Comparison of ENCODE assay signal across 14 mouse cellular contexts in the genomic region with DNA sequence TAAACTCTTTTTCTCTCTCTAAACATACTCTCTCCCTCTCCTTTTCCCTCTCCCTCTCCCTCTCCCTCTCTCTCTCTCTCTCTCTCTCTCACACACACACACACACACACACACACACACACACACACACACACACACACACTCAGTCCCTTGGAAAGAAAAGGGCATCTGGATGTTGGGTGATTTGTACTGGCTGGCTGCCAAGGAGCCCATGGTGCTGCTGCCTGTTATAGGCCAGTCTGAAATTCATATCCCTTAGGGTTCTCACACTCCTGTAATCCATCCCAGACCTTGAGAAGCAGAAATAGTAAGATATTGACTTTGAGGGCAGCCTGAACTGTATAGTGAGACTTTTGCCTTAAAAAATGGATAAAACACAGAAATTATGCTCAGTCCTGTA. TPM values are rescaled to one million over a fixed set of nuclear protein-coding genes. Genes with fewer than 3 reads are reported as not detected.
A peak's percentile ranks its signal among the peaks of the same experiment; 100 is the strongest.
DNase-seq lines count a peak whose midpoint lies in the region; ATAC-seq and TF ChIP-seq lines count a peak whose summit lies in the region.
"Had no signal": no experiment of that assay in that cellular context is flagged by ENCODE, and none has a peak within 500 bp of the region (broad histone marks: within the 10 kb centered on the region; RNA-seq: fewer than 3 reads in every experiment).

No protein-coding gene starts in this region.

- H3K27me3 ChIP-seq in heart, postnatal 0 days (ENCODE audit: control insufficient read depth, insufficient read depth, low read length): no peaks in the 10 kb centered on the region
- H3K27me3 ChIP-seq in neural tube, embryonic 11.5 days (ENCODE audit: control insufficient read depth, insufficient read depth, low read length): no peaks in the 10 kb centered on the region
- H3K27me3 ChIP-seq in hindbrain, embryonic 15.5 days: no peaks in the 10 kb centered on the region
- H3K27me3 ChIP-seq: neural tube, embryonic 13.5 days; Patski had no signal

- ATAC-seq in heart, postnatal 0 days (ENCODE audit: insufficient read depth, low read depth): no peak
- no peak for ATAC-seq in neural tube, embryonic 11.5 days (ENCODE audit: insufficient read depth, low FRiP score, low TSS enrichment)
- ATAC-seq in hindbrain, embryonic 15.5 days (ENCODE audit: low FRiP score, low read depth): no peak
- ATAC-seq: intestine, embryonic 16.5 days; liver, postnatal 0 days; Patski had no signal

- H3K4me1 ChIP-seq in heart, postnatal 0 days (ENCODE audit: control insufficient read depth, insufficient read depth): no peaks in the 10 kb centered on the region
- H3K4me1 ChIP-seq in neural tube, embryonic 11.5 days (ENCODE audit: control insufficient read depth, insufficient read depth, low read length): no peaks in the 10 kb centered on the region
- H3K4me1 ChIP-seq in hindbrain, embryonic 15.5 days (replicated peaks): peaks cover 17% of the 10 kb centered on the region

- H3K4me3 ChIP-seq in heart, postnatal 0 days (ENCODE audit: low read depth, low read length): no peak overlapping the region
- H3K4me3 ChIP-seq in neural tube, embryonic 11.5 days (ENCODE audit: low read depth, low read length): no peak overlapping the region
- H3K4me3 ChIP-seq in hindbrain, embryonic 15.5 days: no peak overlapping the region
- H3K4me3 ChIP-seq: neural tube, embryonic 13.5 days had no signal

- DNase-seq in adrenal gland, adult (ENCODE audit: inconsistent age in 2 of 2, low spot score in 1 of 2): peak; percentile 45 to 48
- DNase-seq in adrenal gland, adult 18-20 months (ENCODE audit: low spot score in 2 of 2): no peak
- peak; percentile 31 for DNase-seq in heart, postnatal 0 days (ENCODE audit: low spot score)
- no peak for DNase-seq in heart, postnatal 25 days (ENCODE audit: low spot score)
- DNase-seq in neural tube, embryonic 11.5 days (ENCODE audit: low spot score): peak; percentile 54
- DNase-seq in neural tube, embryonic 10.5 days (ENCODE audit: extremely low spot score, low spot score): no peak
- no peak for DNase-seq in cerebellum, postnatal 36 days
- DNase-seq: cerebellum, adult 18-20 months; layer of hippocampus, adult 9-11 months; liver, postnatal 0 days had no signal

- no peak overlapping the region for H3K9ac ChIP-seq in heart, postnatal 0 days (replicated peaks; ENCODE audit: low read depth, low read length)
- H3K9ac ChIP-seq in neural tube, embryonic 11.5 days (ENCODE audit: low read length): no peak overlapping the region
- H3K9ac ChIP-seq in hindbrain, embryonic 15.5 days: no peak overlapping the region
- H3K9ac ChIP-seq: liver, postnatal 0 days; neural tube, embryonic 13.5 days had no signal

- TF ChIP-seq CTCF in heart, postnatal 0 days (IDR thresholded peaks at IDR 0.05; ENCODE audit: low read depth): no peak

- TF ChIP-seq EP300 in heart, postnatal 0 days (IDR thresholded peaks at IDR 0.05; ENCODE audit: low read depth): no peak

- intact Hi-C loops in heart, postnatal 25 days (cut with DNase I): loop anchor here (5.0 kb wide), 1 partner anchor 32 kb away; no protein-coding TSS in a partner anchor

- H3K9me3 ChIP-seq in heart, postnatal 0 days (replicated peaks; ENCODE audit: control insufficient read depth, low read length): no peaks in the 10 kb centered on the region
- H3K9me3 ChIP-seq in neural tube, embryonic 11.5 days (ENCODE audit: control insufficient read depth, low read length): no peaks in the 10 kb centered on the region
- no peaks in the 10 kb centered on the region for H3K9me3 ChIP-seq in hindbrain, embryonic 15.5 days
- H3K9me3 ChIP-seq: neural tube, embryonic 13.5 days had no signal

- peaks cover 10% of the 10 kb centered on the region for H3K36me3 ChIP-seq in heart, postnatal 0 days (replicated peaks; ENCODE audit: control insufficient read depth, insufficient read depth, low read length)
- H3K36me3 ChIP-seq in neural tube, embryonic 11.5 days (ENCODE audit: control insufficient read depth, insufficient read depth, low read length): no peaks in the 10 kb centered on the region
- no peaks in the 10 kb centered on the region for H3K36me3 ChIP-seq in hindbrain, embryonic 15.5 days
- H3K36me3 ChIP-seq: neural tube, embryonic 13.5 days had no signal

- H3K27ac ChIP-seq in heart, postnatal 0 days (ENCODE audit: low read depth): no peak overlapping the region
- no peak overlapping the region for H3K27ac ChIP-seq in neural tube, embryonic 11.5 days (ENCODE audit: low read depth, low read length)
- H3K27ac ChIP-seq in hindbrain, embryonic 15.5 days (replicated peaks): 0 out of 2 replicates have a peak overlapping the region, but pooled peaks have one; percentile 20
- H3K27ac ChIP-seq: neural tube, embryonic 13.5 days had no signal

- H3K4me2 ChIP-seq in heart, postnatal 0 days (ENCODE audit: low read depth, low read length): no peak overlapping the region
- H3K4me2 ChIP-seq in neural tube, embryonic 11.5 days (ENCODE audit: low read depth): no peak overlapping the region
- no peak overlapping the region for H3K4me2 ChIP-seq in hindbrain, embryonic 15.5 days
- H3K4me2 ChIP-seq: neural tube, embryonic 13.5 days had no signal

RNA-seq across cellular contexts. Expression of gene Ttc28, which starts 4.9 kb away (rescaled TPM):
- 10 to 100 TPM; 15.4 to 20.2 TPM for total RNA-seq in adrenal gland, adult 18-20 months (2021)
- 12.3 and 14.2 TPM in 2 replicates for total RNA-seq in heart, postnatal 0 days (2014; rRNA removed; ENCODE audit: low replicate concordance)
- polyA plus RNA-seq in heart, postnatal 0 days (2015; fragmentation: Nextera tagmentation; extraction: Ambion mirVana): 3.7 and 4.6 TPM in 2 replicates
- 10 to 100 TPM; 13.3 to 16.9 TPM for total RNA-seq in heart, postnatal 25 days (2021)
- polyA plus RNA-seq in neural tube, embryonic 11.5 days (2014; fragmentation: Nextera tagmentation; extraction: Ambion mirVana): 16.1 and 17.7 TPM in 2 replicates
- 19.1 and 20.5 TPM in 2 replicates for polyA plus RNA-seq in hindbrain, embryonic 15.5 days (2015; fragmentation: Nextera tagmentation; extraction: Ambion mirVana)

RNA-seq across cellular contexts. Expression of gene Chek2, which starts 34.9 kb away (rescaled TPM):
- 1 to 10 TPM; 1.9 to 2.6 TPM for total RNA-seq in adrenal gland, adult 18-20 months (2021)
- 2.5 and 4.8 TPM in 2 replicates for total RNA-seq in heart, postnatal 0 days (2014; rRNA removed; ENCODE audit: low replicate concordance)
- polyA plus RNA-seq in heart, postnatal 0 days (2015; fragmentation: Nextera tagmentation; extraction: Ambion mirVana): 6.1 and 6.4 TPM in 2 replicates
- 1 to 10 TPM; 3.3 to 4.5 TPM for total RNA-seq in heart, postnatal 25 days (2021)
- polyA plus RNA-seq in neural tube, embryonic 11.5 days (2014; fragmentation: Nextera tagmentation; extraction: Ambion mirVana): 21.1 and 24.2 TPM in 2 replicates
- polyA plus RNA-seq in hindbrain, embryonic 15.5 days (2015; fragmentation: Nextera tagmentation; extraction: Ambion mirVana): 8.3 and 9.5 TPM in 2 replicates

RNA-seq across cellular contexts. Expression of gene Hscb, which starts 35.1 kb away (rescaled TPM):
- total RNA-seq in adrenal gland, adult 18-20 months (2021): 10 to 100 TPM; 13.9 to 14.9 TPM
- total RNA-seq in heart, postnatal 0 days (2014; rRNA removed; ENCODE audit: low replicate concordance): 23.0 and 42.1 TPM in 2 replicates
- polyA plus RNA-seq in heart, postnatal 0 days (2015; fragmentation: Nextera tagmentation; extraction: Ambion mirVana): 23.6 and 26.5 TPM in 2 replicates
- 10 to 100 TPM; 18.8 to 21.1 TPM for total RNA-seq in heart, postnatal 25 days (2021)
- 21.1 and 21.4 TPM in 2 replicates for polyA plus RNA-seq in neural tube, embryonic 11.5 days (2014; fragmentation: Nextera tagmentation; extraction: Ambion mirVana)
- 9.6 and 12.2 TPM in 2 replicates for polyA plus RNA-seq in hindbrain, embryonic 15.5 days (2015; fragmentation: Nextera tagmentation; extraction: Ambion mirVana)

Comparison
In these comparisons a context has a peak if more than half of its experiments do, and no peak if none do; other contexts are left out.
1. DNase-seq: peak in adrenal gland, adult (2 of 2), heart, postnatal 0 days (single experiment) and neural tube, embryonic 11.5 days (single experiment); none in adrenal gland, adult 18-20 months (0 of 2), heart, postnatal 25 days (single experiment), neural tube, embryonic 10.5 days (single experiment) and cerebellum, postnatal 36 days (0 of 2).